Mouse (Mus musculus) MEL (cell line): ENCODE data around the gene Ppard. TPM values are rescaled to one million over a fixed set of nuclear protein-coding genes. Genes with fewer than 3 reads are reported as not detected.

Experiments used
- DNase-seq: peaks from one replicate; pipeline ENCODE4 v3.0.0; 2011; ENCODE audit warnings: low read depth, low spot score
- H3K27ac ChIP-seq: 2 replicates; pipeline ENCODE4 v1.5.1; 2012; ENCODE audit warnings: low read depth, mild to moderate bottlenecking, control low read depth, low read length, moderate library complexity; ENCODE audit not compliant: control insufficient read depth
- H3K27me3 ChIP-seq, 2 experiments: fragments of 150-350 bp in 1 of 2; sonication (generic) in 1 of 2; 2 replicates each; pipeline ENCODE4 v1.6.1; 2012; ENCODE audit warnings: low read length in 2 of 2, mild to moderate bottlenecking in 2 of 2, improper control_type of control experiment in 1 of 2, moderate library complexity in 1 of 2; ENCODE audit not compliant: insufficient read depth in 2 of 2, control insufficient read depth in 1 of 2
- H3K36me3 ChIP-seq, 2 experiments: 2 replicates each; pipeline ENCODE4 v1.6.1; 2012 to 2014; ENCODE audit warnings: low read length in 2 of 2, improper control_type of control experiment in 1 of 2, inconsistent platforms in 1 of 2, mild to moderate bottlenecking in 1 of 2; ENCODE audit not compliant: insufficient read depth in 2 of 2, control insufficient read depth in 1 of 2
- H3K4me1 ChIP-seq, 2 experiments: fragments of 150-350 bp in 1 of 2; sonication (generic) in 1 of 2; 2 replicates each; pipeline ENCODE4 v1.6.1; 2012; ENCODE audit warnings: low read length in 2 of 2, improper control_type of control experiment in 1 of 2, mild to moderate bottlenecking in 1 of 2; ENCODE audit not compliant: insufficient read depth in 2 of 2, control insufficient read depth in 1 of 2
- H3K4me3 ChIP-seq, 2 experiments: fragments of 150-350 bp in 1 of 2; sonication (generic) in 1 of 2; 2 replicates each; pipeline ENCODE4 v1.5.1; 2012; ENCODE audit warnings: low read depth in 2 of 2, low read length in 2 of 2, mild to moderate bottlenecking in 2 of 2, moderate library complexity in 2 of 2, control low read depth in 1 of 2, improper control_type of control experiment in 1 of 2; ENCODE audit not compliant: control insufficient read depth in 1 of 2, insufficient read depth in 1 of 2
- H3K79me2 ChIP-seq: 2 replicates; pipeline ENCODE4 v1.6.1; 2012; ENCODE audit warnings: mild to moderate bottlenecking, low read length, moderate library complexity; ENCODE audit not compliant: control insufficient read depth, poor library complexity, insufficient read depth
- H3K9ac ChIP-seq: 2 replicates; pipeline ENCODE4 v1.6.1; 2012; ENCODE audit warnings: low read depth, mild to moderate bottlenecking, control low read depth, low read length, moderate library complexity; ENCODE audit not compliant: control insufficient read depth, poor library complexity, severe bottlenecking
- H3K9me3 ChIP-seq: fragments of 150-350 bp; sonication (generic); replicated peaks from 2 replicates; pipeline ENCODE4 v1.6.1; 2012; ENCODE audit warnings: mild to moderate bottlenecking, low read length, improper control_type of control experiment, moderate library complexity; ENCODE audit not compliant: insufficient read depth
- CTCF ChIP-seq, 3 experiments: IDR thresholded peaks in 2 of 3; conservative IDR thresholded peaks in 1 of 3; 2 replicates each; pipeline ENCODE4 v1.5.1; 2011 to 2012; ENCODE audit warnings: low read length in 3 of 3, low read depth in 2 of 3, mild to moderate bottlenecking in 2 of 3, improper control_type of control experiment in 1 of 3, inconsistent platforms in 1 of 3, mixed read lengths in 1 of 3, moderate library complexity in 1 of 3; ENCODE audit not compliant: control insufficient read depth in 1 of 3, insufficient read depth in 1 of 3, poor library complexity in 1 of 3, severe bottlenecking in 1 of 3
- MXI1 ChIP-seq: IDR thresholded peaks from 2 replicates; pipeline ENCODE4 v1.6.1; 2011; ENCODE audit warnings: mild to moderate bottlenecking, low read depth, low read length, improper control_type of control experiment
- POLR2A ChIP-seq, 2 experiments: IDR thresholded peaks; 2 replicates each; pipeline ENCODE4 v1.6.1; 2011 to 2012; ENCODE audit warnings: low read length in 2 of 2, mild to moderate bottlenecking in 2 of 2, control low read depth in 1 of 2, improper control_type of control experiment in 1 of 2, low read depth in 1 of 2, moderate library complexity in 1 of 2; ENCODE audit not compliant: control insufficient read depth in 1 of 2, insufficient read depth in 1 of 2, poor library complexity in 1 of 2
- POLR2AphosphoS5 ChIP-seq: IDR thresholded peaks from 2 replicates; pipeline ENCODE4 v1.6.1; 2012; ENCODE audit warnings: low read depth, borderline replicate concordance, mild to moderate bottlenecking, inconsistent platforms, low read length, moderate library complexity, mixed read lengths
- SIN3A ChIP-seq: IDR thresholded peaks from 2 replicates; pipeline ENCODE4 v1.6.1; 2012; ENCODE audit warnings: low read length, improper control_type of control experiment, inconsistent platforms
- TAL1 ChIP-seq: IDR thresholded peaks from 2 replicates; pipeline ENCODE4 v1.6.1; 2012; ENCODE audit warnings: mild to moderate bottlenecking, inconsistent platforms, low read length, moderate library complexity, mixed read lengths
- polyA plus RNA-seq, 2 experiments: library from polyadenylated mRNA; stranded (reverse) in 1 of 2; unstranded in 1 of 2; fragments of >175 nt in 1 of 2; fragments of >200 nt in 1 of 2; gene quantifications; 2 replicates each; pipeline versions ENCODE4 v1.2.1 to v1.2.4; 2012; ENCODE audit warnings: low replicate concordance in 2 of 2, low read depth in 1 of 2; ENCODE audit not compliant: insufficient read length in 2 of 2, insufficient read depth in 1 of 2, missing spikeins in 1 of 2
- total RNA-seq: library from RNA; depleted of rRNA; stranded (reverse); fragments of 300-350 nt; gene quantifications from 2 replicates; pipeline ENCODE4 v1.2.3, GENCODE M21; 2012; rRNA removed

Ppard gene
- total and polyA plus RNA-seq, 3 experiments, result 3.5 to 12.7 TPM; not detected in 1

GRCm38 (mm10) chr17:28350466-28351352 lies 118.2 kb downstream of the Ppard start, which contains the start of gene Tead3:
Gene Tead3, minus strand, starts transcription at chr17:28350817.
- Histone ChIP-seq H3K4me3 (peak within 1 kb of the TSS; percentile 72 to 100), H3K27me3 (no peaks in the 10 kb centered on the region; a peak in 1 of 4 replicates), H3K9me3 (no peaks in the 10 kb centered on the region), H3K27ac (no peak within 1 kb of the TSS), H3K9ac (peak within 1 kb of the TSS; percentile 69), H3K4me1 (no peaks in the 10 kb centered on the region; a peak in 2 of 4 replicates), H3K36me3 (no peaks in the 10 kb centered on the region), H3K79me2 (no peaks in the 10 kb centered on the region; the same call in 1 of the 2 replicates)
- DNase-seq, result peak; percentile 78
- no peak for TF ChIP-seq SIN3A
- peak; percentile 11; the same call in 1 of the 2 replicates for TF ChIP-seq MXI1
- TF ChIP-seq TAL1, result no peak
- peak in 1 of 2 experiments; percentile 37; a peak in 1 of 4 replicates for TF ChIP-seq POLR2A (IDR thresholded peaks at IDR 0.05; ENCODE audit: control insufficient read depth in 1 of 2, insufficient read depth in 1 of 2, low read depth in 1 of 2, low read length in 2 of 2, poor library complexity in 1 of 2)
- TF ChIP-seq CTCF (IDR thresholded peaks at IDR 0.05 in 2 of 3, conservative IDR thresholded peaks at IDR 0.05 in 1 of 3; ENCODE audit: control insufficient read depth in 1 of 3, insufficient read depth in 1 of 3, low read depth in 2 of 3, low read length in 3 of 3, poor library complexity in 1 of 3, severe bottlenecking in 1 of 3), result peak in 1 of 3 experiments; percentile 59; a peak in 3 of 6 replicates
- TF ChIP-seq POLR2AphosphoS5, result no peak

Other genes starting within 250 kb of the Ppard start
- gene Tcp11, start 152.1 kb upstream of the Ppard start, total RNA-seq, result 0.46 and 0.50 TPM in 2 replicates
- under 1 TPM in 1 of 2 experiments, not detected in 1; 0.82 TPM for gene Tcp11, start 152.1 kb upstream of the Ppard start, polyA plus RNA-seq
- 0.03 and 0.04 TPM in 2 replicates for gene Scube3, start 90.6 kb upstream of the Ppard start, total RNA-seq
- gene Scube3, start 90.6 kb upstream of the Ppard start, polyA plus RNA-seq, result under 1 TPM in 1 of 2 experiments, not detected in 1; 0.03 TPM
- gene Zfp523, start 55.6 kb upstream of the Ppard start, total RNA-seq, result 21.4 and 29.5 TPM in 2 replicates
- gene Zfp523, start 55.6 kb upstream of the Ppard start, polyA plus RNA-seq, result 10 to 100 TPM in 1 of 2 experiments, not detected in 1; 53.0 TPM
- 110 and 121 TPM in 2 replicates for gene Def6, start 24.9 kb upstream of the Ppard start, total RNA-seq
- gene Def6, start 24.9 kb upstream of the Ppard start, polyA plus RNA-seq, result 100 to 1,000 TPM in 1 of 2 experiments, not detected in 1; 154 TPM
- 46.0 and 51.2 TPM in 2 replicates for gene Fance, start 80.8 kb downstream of the Ppard start, total RNA-seq
- gene Fance, start 80.8 kb downstream of the Ppard start, polyA plus RNA-seq, result 100 to 1,000 TPM; 105 to 382 TPM
- gene Rpl10a, start 95.8 kb downstream of the Ppard start, total RNA-seq, result 2,803 and 2,872 TPM in 2 replicates
- gene Rpl10a, start 95.8 kb downstream of the Ppard start, polyA plus RNA-seq, result 1,000 to 10,000 TPM in 1 of 2 experiments, not detected in 1; 2,044 TPM
- 0.46 and 0.73 TPM in 2 replicates for gene Tead3, start 118.1 kb downstream of the Ppard start, total RNA-seq
- 1 to 10 TPM in 1 of 2 experiments, not detected in 1; 4.1 TPM for gene Tead3, start 118.1 kb downstream of the Ppard start, polyA plus RNA-seq
- gene Tulp1, start 132.5 kb downstream of the Ppard start, total RNA-seq, result 0.23 and 0.49 TPM in 2 replicates
- 1 to 10 TPM in 1 of 2 experiments, not detected in 1; 2.4 TPM for gene Tulp1, start 132.5 kb downstream of the Ppard start, polyA plus RNA-seq